Mouse (Mus musculus) embryonic fibroblast, embryonic 13.5 days (primary cell): ENCODE results near the gene Arid3c.

Source experiments
- CTCF ChIP-seq: IDR thresholded peaks from 2 replicates; pipeline ENCODE4 v1.5.1; 2011; ENCODE audit warnings: mild to moderate bottlenecking, control low read depth, low read length, moderate library complexity, borderline replicate concordance; ENCODE audit not compliant: insufficient read depth
- POLR2A ChIP-seq: IDR thresholded peaks from 2 replicates; pipeline ENCODE4 v1.6.1; 2011; ENCODE audit warnings: low read depth, mild to moderate bottlenecking, control low read depth, low read length, moderate library complexity

DNA sequence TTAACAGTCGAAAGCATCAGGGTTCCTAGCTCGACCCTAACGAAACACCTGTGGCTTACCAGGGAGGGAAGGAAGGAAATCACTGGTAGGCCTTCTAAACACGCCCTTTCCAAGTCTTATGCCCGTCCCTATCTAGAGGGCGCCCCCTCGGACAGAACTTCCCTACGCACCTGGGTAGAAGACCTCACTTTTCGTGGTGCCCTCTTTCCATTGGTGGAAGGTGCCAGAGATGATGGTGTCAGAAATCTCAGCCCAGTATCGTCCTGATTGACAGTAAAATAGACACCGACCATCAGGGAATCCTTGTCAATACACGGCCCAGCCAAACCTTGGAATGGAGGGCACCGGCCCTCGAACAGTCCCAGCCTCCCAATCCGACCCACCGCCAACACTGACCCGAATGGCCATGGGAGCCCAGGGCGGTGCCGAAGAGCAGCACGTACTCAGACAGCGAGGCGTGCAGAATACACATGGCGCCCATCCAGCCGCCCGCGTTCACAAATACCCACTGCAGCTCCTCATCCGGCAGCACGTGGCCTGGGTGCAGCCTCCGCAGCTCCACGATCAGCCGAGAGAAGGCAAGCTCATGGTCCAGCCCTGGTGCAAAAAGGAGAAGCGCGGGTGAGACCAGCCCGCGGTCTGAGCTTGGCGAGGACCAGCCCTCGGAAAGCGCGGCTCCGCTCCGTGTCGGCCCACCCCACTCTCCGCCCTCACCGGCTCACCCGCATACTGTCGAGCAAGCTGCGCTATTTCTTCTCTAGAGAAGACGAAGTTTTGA, 9.6 kb upstream of the Arid3c start:
- TF ChIP-seq CTCF (no peak), POLR2A (no peak; the same call in 1 of the 2 replicates)
